Mouse (Mus musculus): Measurements from ENCODE around the gene Ap3s2.

Ap3s2 gene

GRCm38 (mm10) chr7:79842163-79842562, 78.3 kb downstream of the Ap3s2 start:
- DNase-seq, result peak; percentile 81 to 82

GRCm38 (mm10) chr7:79837247-79837646, 83.2 kb downstream of the Ap3s2 start:
- peak; percentile 78 to 87 for DNase-seq

- DNase-seq, result no peak
Observed at GRCm38 (mm10) chr7:79835196-79835595, 85.3 kb downstream of the Ap3s2 start.

GRCm38 (mm10) chr7:79832980-79833379, 87.5 kb downstream of the Ap3s2 start:
- no peak for DNase-seq

- peak in 1 of 2 experiments; percentile 30 for DNase-seq
Observed at GRCm38 (mm10) chr7:79831585-79831984, 88.9 kb downstream of the Ap3s2 start.

GRCm38 (mm10) chr7:79831145-79831544, 89.3 kb downstream of the Ap3s2 start:
- DNase-seq, result no peak

- peak; percentile 75 to 77 for DNase-seq
Observed at GRCm38 (mm10) chr7:79828341-79828740, 92.1 kb downstream of the Ap3s2 start.
